Mouse (Mus musculus): Measurements from ENCODE around the gene Gm49510. TPM values are rescaled to one million over a fixed set of nuclear protein-coding genes. Genes with fewer than 3 reads are reported as not detected.

Gm49510 gene
- total RNA-seq, 1 experiment from 2014 or later: not detected

- ATAC-seq (replicated peaks in 1 of 2; ENCODE audit: insufficient read depth in 1 of 2, low FRiP score in 2 of 2, low TSS enrichment in 1 of 2, low read depth in 1 of 2, poor library complexity in 2 of 2, severe bottlenecking in 2 of 2): peak; percentile 78
Measured at GRCm38 (mm10) chr15:78927788-78928457, 28.5 kb downstream of the Gm49510 start.

GRCm38 (mm10) chr15:78928539-78928938 is 29.1 kb downstream of the Gm49510 start:
- ATAC-seq (replicated peaks in 1 of 2; ENCODE audit: insufficient read depth in 1 of 2, low FRiP score in 2 of 2, low TSS enrichment in 1 of 2, low read depth in 1 of 2, poor library complexity in 2 of 2, severe bottlenecking in 2 of 2): no peak

DNA sequence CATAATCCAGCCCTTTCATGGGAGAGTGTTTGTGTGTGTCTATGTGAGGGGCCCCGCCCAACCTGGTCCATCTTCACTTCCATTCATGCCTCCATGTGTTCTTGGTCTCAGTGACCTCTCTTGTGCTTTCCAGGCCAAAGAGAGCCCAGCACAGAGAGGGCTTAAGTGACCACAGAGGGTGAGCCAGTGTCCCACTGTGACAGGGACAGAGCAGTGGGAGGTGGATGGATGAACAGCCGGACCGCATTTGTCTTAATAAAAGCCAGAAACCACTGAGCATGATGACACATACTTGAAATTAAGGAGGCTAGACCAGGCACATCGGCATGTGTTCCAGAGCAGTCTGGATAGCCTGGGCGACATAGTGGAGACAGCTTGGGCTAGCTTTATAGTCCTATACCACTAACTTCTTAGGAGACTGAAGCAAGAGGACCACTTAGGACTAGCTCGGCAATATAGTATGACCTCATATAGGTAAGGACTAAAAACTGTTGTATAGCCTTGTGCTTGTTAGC is 30.8 kb downstream of the Gm49510 start:
- no peak for ATAC-seq (replicated peaks in 1 of 2; ENCODE audit: insufficient read depth in 1 of 2, low FRiP score in 2 of 2, low TSS enrichment in 1 of 2, low read depth in 1 of 2, poor library complexity in 2 of 2, severe bottlenecking in 2 of 2)

DNA sequence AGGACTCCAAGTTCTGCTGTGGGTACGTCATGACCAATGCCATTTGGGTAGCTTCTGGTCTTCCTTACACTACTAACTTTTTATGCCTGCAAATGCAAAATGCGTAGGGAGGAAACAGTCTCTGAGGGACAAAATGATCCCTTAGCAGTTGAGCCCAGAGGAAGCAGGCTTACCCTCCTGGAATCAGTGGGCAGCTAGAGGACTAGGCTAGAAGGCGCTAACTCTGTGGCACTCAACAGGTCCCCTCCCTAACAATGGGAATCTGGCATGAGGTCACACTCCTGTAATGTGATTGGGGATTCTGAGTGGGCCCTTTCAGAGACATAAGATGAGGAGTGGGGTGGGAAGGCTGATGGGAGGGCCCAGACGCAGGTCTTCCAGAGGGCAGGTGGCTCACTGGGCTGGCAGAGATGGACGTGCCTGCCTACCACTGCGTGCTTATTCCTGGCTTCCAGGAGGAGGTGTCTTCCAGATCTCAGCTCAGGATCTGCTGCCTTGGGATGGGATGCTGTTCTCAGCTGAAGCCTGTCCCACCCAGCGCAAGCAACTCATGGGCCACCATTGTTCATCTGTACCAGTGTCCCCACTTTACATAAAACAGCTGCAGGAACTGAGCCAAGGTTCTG is 31.4 kb downstream of the Gm49510 start:
- no peak for ATAC-seq (replicated peaks in 1 of 2; ENCODE audit: insufficient read depth in 1 of 2, low FRiP score in 2 of 2, low TSS enrichment in 1 of 2, low read depth in 1 of 2, poor library complexity in 2 of 2, severe bottlenecking in 2 of 2)

GRCm38 (mm10) chr15:78931577-78931976 is 32.1 kb downstream of the Gm49510 start:
- peak; percentile 52 to 53; a peak in 3 of 4 replicates for ATAC-seq (replicated peaks in 1 of 2; ENCODE audit: insufficient read depth in 1 of 2, low FRiP score in 2 of 2, low TSS enrichment in 1 of 2, low read depth in 1 of 2, poor library complexity in 2 of 2, severe bottlenecking in 2 of 2)

GRCm38 (mm10) chr15:78934784-78935320 is 35.4 kb downstream of the Gm49510 start, which contains the start of gene Nol12:
Gene Nol12 (plus strand): TSS chr15:78934933.
- peak; percentile 79 to 84 for ATAC-seq (replicated peaks in 1 of 2; ENCODE audit: insufficient read depth in 1 of 2, low FRiP score in 2 of 2, low TSS enrichment in 1 of 2, low read depth in 1 of 2, poor library complexity in 2 of 2, severe bottlenecking in 2 of 2)

DNA sequence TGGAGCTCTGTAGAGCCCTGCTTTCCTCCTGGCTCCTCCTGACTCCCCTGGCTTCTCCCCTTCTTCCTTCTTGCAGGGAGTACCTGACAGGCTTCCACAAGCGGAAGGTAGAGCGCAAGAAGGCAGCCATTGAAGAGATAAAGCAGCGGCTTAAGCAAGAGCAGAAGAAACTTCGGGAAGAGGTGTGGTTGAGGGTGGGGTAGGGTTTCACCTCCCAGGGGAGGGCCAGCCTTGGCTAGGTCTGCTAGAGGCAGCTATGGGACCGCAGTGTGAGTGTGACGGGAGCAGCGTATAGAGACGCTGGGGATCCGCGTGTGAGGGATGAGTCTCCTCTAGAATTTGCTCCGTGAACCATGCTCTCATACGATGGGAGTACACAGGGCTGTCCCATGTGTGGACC is 36.9 kb downstream of the Gm49510 start:
- ATAC-seq (replicated peaks in 1 of 2; ENCODE audit: insufficient read depth in 1 of 2, low FRiP score in 2 of 2, low TSS enrichment in 1 of 2, low read depth in 1 of 2, poor library complexity in 2 of 2, severe bottlenecking in 2 of 2): no peak

DNA sequence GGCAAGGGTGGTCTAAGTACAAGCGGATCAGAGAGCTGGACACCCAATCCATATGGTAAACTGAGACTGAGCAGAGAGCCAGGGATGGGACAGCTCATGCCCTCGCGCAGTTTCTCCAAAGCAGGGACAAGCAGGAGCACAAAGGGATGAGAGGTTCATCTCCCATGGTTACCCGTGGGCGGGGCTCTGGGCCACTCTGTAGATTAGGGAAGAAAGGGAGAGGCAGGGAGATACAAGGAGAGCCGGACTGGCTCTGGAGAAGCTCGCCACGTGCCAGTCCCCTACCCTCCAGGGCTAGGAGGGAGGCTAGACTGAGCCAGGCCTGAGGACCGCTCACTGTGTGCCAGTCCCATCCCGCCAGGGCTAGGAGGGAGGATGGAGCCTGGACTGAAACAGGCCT is 37.8 kb downstream of the Gm49510 start:
- no peak for ATAC-seq (replicated peaks in 1 of 2; ENCODE audit: insufficient read depth in 1 of 2, low FRiP score in 2 of 2, low TSS enrichment in 1 of 2, low read depth in 1 of 2, poor library complexity in 2 of 2, severe bottlenecking in 2 of 2)

DNA sequence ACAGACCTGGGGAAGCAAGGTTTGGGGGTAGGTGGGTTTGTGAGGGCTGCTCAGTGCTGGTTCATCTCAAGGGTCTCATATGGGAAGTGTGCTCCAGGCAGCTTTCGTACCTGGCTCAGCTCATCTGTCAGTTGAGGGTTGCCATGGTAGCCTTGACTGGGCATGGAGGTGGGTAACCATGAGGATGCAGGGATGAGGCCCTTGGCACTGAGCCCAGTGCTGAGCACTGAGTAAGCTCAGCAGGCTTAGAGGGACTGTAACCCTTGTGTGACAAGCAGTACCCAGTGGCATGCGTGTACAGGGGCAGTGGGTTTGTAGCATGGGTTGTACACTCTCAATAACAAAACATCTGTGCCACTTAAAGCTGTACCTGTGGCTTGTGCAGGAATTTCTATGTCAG is 38.5 kb downstream of the Gm49510 start:
- ATAC-seq (replicated peaks in 1 of 2; ENCODE audit: insufficient read depth in 1 of 2, low FRiP score in 2 of 2, low TSS enrichment in 1 of 2, low read depth in 1 of 2, poor library complexity in 2 of 2, severe bottlenecking in 2 of 2): no peak

- no peak for ATAC-seq (replicated peaks in 1 of 2; ENCODE audit: insufficient read depth in 1 of 2, low FRiP score in 2 of 2, low TSS enrichment in 1 of 2, low read depth in 1 of 2, poor library complexity in 2 of 2, severe bottlenecking in 2 of 2)
Measured at GRCm38 (mm10) chr15:78940325-78940724, 40.9 kb downstream of the Gm49510 start.

DNA sequence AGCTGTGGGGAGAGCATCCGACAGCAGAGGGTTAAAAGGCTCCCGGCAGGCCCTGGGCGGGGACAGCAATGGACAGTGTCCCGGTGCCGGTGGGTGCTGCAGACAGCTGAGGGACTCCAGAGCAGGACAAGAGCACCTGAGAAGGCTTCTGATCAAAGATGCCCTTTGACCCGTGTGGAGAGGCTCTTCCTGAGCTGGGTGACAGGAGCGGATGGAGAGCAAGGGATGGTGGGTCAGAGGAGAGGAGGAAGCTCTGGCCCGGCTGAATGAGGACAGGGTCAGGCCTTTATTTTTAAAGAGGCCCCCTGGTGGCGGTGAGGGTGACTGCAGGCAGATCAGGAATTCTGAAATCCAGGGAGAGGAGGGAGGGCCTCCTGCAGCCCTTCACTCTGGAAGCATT is 43.2 kb downstream of the Gm49510 start:
- peak; percentile 66 to 67 for ATAC-seq (replicated peaks in 1 of 2; ENCODE audit: insufficient read depth in 1 of 2, low FRiP score in 2 of 2, low TSS enrichment in 1 of 2, low read depth in 1 of 2, poor library complexity in 2 of 2, severe bottlenecking in 2 of 2)

DNA sequence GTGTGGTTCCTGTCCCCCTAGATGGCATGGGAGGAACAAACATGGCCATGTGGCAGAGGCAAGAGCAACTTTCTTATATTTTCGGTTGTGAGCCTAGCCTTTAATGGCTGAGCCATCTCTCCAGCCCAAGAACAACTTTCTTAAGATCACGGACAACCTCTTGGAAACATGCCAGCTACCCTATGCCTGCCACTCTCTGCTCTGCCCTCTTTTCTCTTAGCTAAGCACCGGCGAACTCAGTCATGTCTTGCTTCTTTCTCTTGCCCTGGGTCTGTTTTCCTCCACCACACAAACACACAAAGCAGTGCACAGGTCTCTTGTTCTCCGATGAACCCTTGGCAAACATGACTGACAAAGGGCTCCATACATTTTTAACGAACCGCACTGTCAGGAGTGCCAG is 46.8 kb downstream of the Gm49510 start:
- ATAC-seq (replicated peaks in 1 of 2; ENCODE audit: insufficient read depth in 1 of 2, low FRiP score in 2 of 2, low TSS enrichment in 1 of 2, low read depth in 1 of 2, poor library complexity in 2 of 2, severe bottlenecking in 2 of 2): no peak

DNA sequence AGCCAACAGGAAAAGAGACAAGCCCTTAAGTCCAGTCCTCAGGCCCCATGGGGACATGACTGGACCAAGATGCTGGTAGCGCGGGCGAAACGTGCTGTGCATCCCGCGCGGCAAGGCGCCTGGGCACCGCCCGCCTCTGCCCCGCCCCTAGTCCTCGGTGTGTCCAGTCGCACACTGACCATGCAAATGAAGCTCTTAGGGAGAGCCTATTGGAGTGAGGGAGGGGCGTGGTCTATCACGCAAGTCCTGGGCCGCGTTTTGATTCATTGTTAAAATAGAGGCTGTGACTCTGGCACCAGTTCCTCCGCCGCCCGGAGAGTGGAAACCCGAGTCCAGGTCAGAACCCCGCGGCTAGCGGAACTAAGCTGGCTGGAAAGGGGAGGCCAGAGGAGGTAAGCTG is 48.2 kb downstream of the Gm49510 start, which contains the start of gene Triobp:
Gene Triobp (plus strand): TSS at position 68 of the 400 bp plus-strand sequence.
- ATAC-seq (replicated peaks in 1 of 2; ENCODE audit: insufficient read depth in 1 of 2, low FRiP score in 2 of 2, low TSS enrichment in 1 of 2, low read depth in 1 of 2, poor library complexity in 2 of 2, severe bottlenecking in 2 of 2): peak; percentile 89 to 92

- ATAC-seq (replicated peaks in 1 of 2; ENCODE audit: insufficient read depth in 1 of 2, low FRiP score in 2 of 2, low TSS enrichment in 1 of 2, low read depth in 1 of 2, poor library complexity in 2 of 2, severe bottlenecking in 2 of 2): no peak
Measured at GRCm38 (mm10) chr15:78948152-78948725, 48.8 kb downstream of the Gm49510 start.

DNA sequence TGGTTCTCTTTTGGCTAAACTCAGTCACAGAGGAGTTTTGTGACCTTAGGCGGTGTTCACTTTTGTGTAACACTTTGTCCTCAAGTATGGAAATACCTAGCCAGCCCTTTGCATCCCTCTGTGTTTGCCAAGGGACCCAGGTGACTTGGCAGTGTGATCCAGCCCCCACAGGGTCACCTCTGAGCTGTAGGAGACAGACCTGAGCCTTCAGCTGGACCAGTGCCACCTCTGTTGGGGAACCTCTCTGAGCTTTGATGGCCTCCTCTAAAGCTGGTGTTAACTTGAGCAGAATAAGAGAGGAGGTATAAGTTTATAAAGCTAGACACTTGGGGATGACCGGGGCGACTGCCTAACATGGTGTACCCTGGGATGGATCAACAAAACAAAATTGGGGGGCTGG is 49.4 kb downstream of the Gm49510 start:
- ATAC-seq (replicated peaks in 1 of 2; ENCODE audit: insufficient read depth in 1 of 2, low FRiP score in 2 of 2, low TSS enrichment in 1 of 2, low read depth in 1 of 2, poor library complexity in 2 of 2, severe bottlenecking in 2 of 2): no peak

- no peak for ATAC-seq (replicated peaks in 1 of 2; ENCODE audit: insufficient read depth in 1 of 2, low FRiP score in 2 of 2, low TSS enrichment in 1 of 2, low read depth in 1 of 2, poor library complexity in 2 of 2, severe bottlenecking in 2 of 2)
Measured at GRCm38 (mm10) chr15:78955663-78956062, 56.2 kb downstream of the Gm49510 start.

- ATAC-seq (replicated peaks in 1 of 2; ENCODE audit: insufficient read depth in 1 of 2, low FRiP score in 2 of 2, low TSS enrichment in 1 of 2, low read depth in 1 of 2, poor library complexity in 2 of 2, severe bottlenecking in 2 of 2): no peak; a peak in 1 of 4 replicates
Measured at GRCm38 (mm10) chr15:78956351-78956750, 56.9 kb downstream of the Gm49510 start.

DNA sequence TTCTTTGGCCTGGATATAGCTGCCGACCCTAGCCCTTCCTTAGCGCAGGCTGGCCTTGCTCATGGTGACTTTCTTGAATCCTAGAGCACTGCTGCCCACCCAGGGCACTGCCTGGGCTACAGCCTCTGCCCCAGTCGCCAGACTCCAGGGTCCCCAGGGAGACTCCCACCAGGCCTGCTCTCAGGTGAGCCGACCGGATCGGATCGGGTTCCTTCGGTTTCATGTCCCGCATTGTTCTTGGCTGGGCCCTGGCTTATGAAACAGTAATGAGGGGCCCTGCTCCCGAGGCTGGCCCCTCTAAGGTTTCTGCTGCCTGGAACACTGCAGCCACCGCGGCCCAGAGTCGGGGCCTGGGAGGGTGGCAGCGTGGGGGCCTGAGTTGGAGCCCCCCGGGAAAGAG is 57.6 kb downstream of the Gm49510 start:
- no peak for ATAC-seq (replicated peaks in 1 of 2; ENCODE audit: insufficient read depth in 1 of 2, low FRiP score in 2 of 2, low TSS enrichment in 1 of 2, low read depth in 1 of 2, poor library complexity in 2 of 2, severe bottlenecking in 2 of 2)
